Mouse (Mus musculus) heart, postnatal 0 days (tissue): ENCODE measurements at regions not wholly inside any gene's neighbourhood (a gene's known extent, or its start where the extent isn't known, plus 50 kb on each side); places are given as distances from the start of the nearest gene placed in this dataset.

Experiments used
- ATAC-seq: fragments of 200-750 bp; cut with Nextera tagmentation; 2 replicates; pipeline ENCODE4 v1.8.0; 2017; ENCODE audit warnings: low read depth, moderate number of reproducible peaks, moderate library complexity; ENCODE audit not compliant: insufficient read depth
- DNase-seq: peaks from one replicate; pipeline ENCODE4 v3.0.0-alpha.2; 2016; ENCODE audit warnings: low spot score
- H3K27ac ChIP-seq: fragments of 300-500 bp; sonication (generic); 2 replicates; pipeline ENCODE4 v1.5.1; 2014; ENCODE audit warnings: low read depth, mild to moderate bottlenecking
- H3K27me3 ChIP-seq: fragments of 300-500 bp; sonication (generic); 2 replicates; pipeline ENCODE4 v1.6.1; 2014; ENCODE audit warnings: low read length, mixed read lengths; ENCODE audit not compliant: control insufficient read depth, insufficient read depth
- H3K36me3 ChIP-seq: fragments of 300-500 bp; sonication (generic); replicated peaks from 2 replicates; pipeline ENCODE4 v1.6.1; 2014; ENCODE audit warnings: low read length, mixed read lengths; ENCODE audit not compliant: control insufficient read depth, insufficient read depth
- H3K4me1 ChIP-seq: fragments of 300-500 bp; sonication (generic); 2 replicates; pipeline ENCODE4 v1.6.1; 2014; ENCODE audit warnings: antibody characterized with exemption; ENCODE audit not compliant: control insufficient read depth, insufficient read depth
- H3K4me2 ChIP-seq: fragments of 300-500 bp; sonication (generic); 2 replicates; pipeline ENCODE4 v1.6.1; 2014; ENCODE audit warnings: low read depth, mild to moderate bottlenecking, low read length, moderate library complexity
- H3K4me3 ChIP-seq: fragments of 300-500 bp; sonication (generic); 2 replicates; pipeline ENCODE4 v1.5.1; 2014; ENCODE audit warnings: low read depth, low read length
- H3K9ac ChIP-seq: fragments of 300-500 bp; sonication (generic); replicated peaks from 2 replicates; pipeline ENCODE4 v1.6.1; 2014; ENCODE audit warnings: low read depth, low read length, mixed read lengths
- H3K9me3 ChIP-seq: fragments of 300-500 bp; sonication (generic); replicated peaks from 2 replicates; pipeline ENCODE4 v1.6.1; 2016; ENCODE audit warnings: low read length; ENCODE audit not compliant: control insufficient read depth
- CTCF ChIP-seq: IDR thresholded peaks from 2 replicates; pipeline ENCODE4 v1.5.1; 2016; ENCODE audit warnings: antibody characterized with exemption, control low read depth, low read depth
- EP300 ChIP-seq: IDR thresholded peaks from 2 replicates; pipeline ENCODE4 v1.6.1; 2016; ENCODE audit warnings: antibody characterized with exemption, low read depth
- WGBS: fragments of 180-500 bp; shearing (Covaris S2); extraction: QIAGEN DNeasy Blood & Tissue Kit; methylation state at CpG from one replicate; pipeline ENCODE4 v1.1.7; 2014; 5-methylcytosine and 5-hydroxymethylcytosine counted together

DNA sequence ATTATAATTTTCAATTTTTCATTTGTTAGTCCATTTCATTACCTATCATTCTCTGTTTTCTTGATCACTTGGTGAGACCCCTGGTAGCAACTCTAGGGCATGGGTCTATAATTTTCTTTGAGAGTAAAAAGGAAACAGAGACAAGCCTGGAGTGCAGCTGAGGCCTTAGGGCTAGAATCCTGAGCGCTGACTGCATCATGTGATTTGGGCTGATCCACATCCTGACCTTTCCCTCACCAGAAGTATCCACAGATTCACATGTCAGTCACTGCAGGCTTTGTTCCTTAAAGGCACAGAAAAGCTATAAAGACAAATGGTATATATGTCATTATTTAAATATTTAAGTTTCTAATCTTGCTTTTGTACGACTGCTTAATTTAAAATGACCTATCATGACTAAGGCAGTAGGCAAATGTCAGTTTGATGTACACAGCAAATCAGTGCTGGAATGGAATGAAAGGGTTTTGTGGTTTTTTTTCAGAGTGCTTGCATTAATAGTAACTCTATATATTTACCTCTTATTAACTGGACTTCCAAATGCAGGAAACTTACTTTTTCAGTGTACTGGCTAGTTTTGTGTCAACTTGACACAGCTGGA lies 51.4 kb upstream of the Ugp2 start:
- 47% methylated on average over 2 of the region's 2 CpGs for WGBS
- H3K4me2 ChIP-seq: no peak overlapping the region
- TF ChIP-seq EP300: no peak
- no peak for TF ChIP-seq CTCF
- H3K9me3 ChIP-seq: no peaks in the 10 kb centered on the region
- no peak overlapping the region for H3K27ac ChIP-seq
- H3K4me3 ChIP-seq: no peak overlapping the region
- DNase-seq (no peak), ATAC-seq (no peak)
- H3K36me3 ChIP-seq: no peaks in the 10 kb centered on the region
- H3K27me3 ChIP-seq: no peaks in the 10 kb centered on the region
- no peak overlapping the region for H3K9ac ChIP-seq
- H3K4me1 ChIP-seq: no peaks in the 10 kb centered on the region
